20 mouse cellular contexts compared by ENCODE assay signal in the genomic region with DNA sequence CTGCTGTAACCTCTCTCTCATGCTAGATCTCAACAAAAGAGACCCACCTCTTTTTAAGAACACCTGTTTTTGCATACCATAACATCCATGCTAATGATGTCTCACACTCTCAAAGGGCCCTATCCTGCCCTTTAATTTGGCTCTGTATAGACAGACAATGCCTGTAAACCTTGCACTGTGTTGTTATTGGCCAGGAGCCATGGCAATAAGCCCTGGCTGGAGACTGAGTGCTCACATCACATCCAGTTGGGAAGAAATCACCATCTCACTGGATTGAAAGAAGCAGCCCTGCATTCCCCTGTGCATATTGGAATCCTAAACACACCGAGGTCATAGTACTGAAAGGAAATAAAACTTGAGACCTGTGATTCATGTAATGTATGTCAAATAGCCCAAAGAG.
A peak's percentile ranks its signal among the peaks of the same experiment; 100 is the strongest.
DNase-seq lines count a peak whose midpoint lies in the region; ATAC-seq and TF ChIP-seq lines count a peak whose summit lies in the region.
"Had no signal": no experiment of that assay in that cellular context is flagged by ENCODE, and none has a peak within 500 bp of the region (broad histone marks: within the 10 kb centered on the region; RNA-seq: fewer than 3 reads in every experiment).

No protein-coding gene starts in this region.

- ATAC-seq in heart, embryonic 16.5 days (replicated peaks; ENCODE audit: extremely low read depth, insufficient read depth, low FRiP score) = peak; percentile 52; the same call in 1 of the 2 replicates
- ATAC-seq in heart, embryonic 12.5 days (ENCODE audit: insufficient number of reproducible peaks, low FRiP score) = no peak
- no peak for ATAC-seq in kidney, postnatal 0 days (replicated peaks; ENCODE audit: low FRiP score, low read depth)
- ATAC-seq: CD4-positive, CD25-positive, alpha-beta regulatory T cell, adult 4 months; hindbrain, postnatal 0 days had no signal

- no peaks in the 10 kb centered on the region for H3K4me1 ChIP-seq in heart, embryonic 16.5 days (ENCODE audit: control insufficient read depth, insufficient read depth, low read length)
- no peaks in the 10 kb centered on the region for H3K4me1 ChIP-seq in heart, embryonic 12.5 days (replicated peaks)
- no peaks in the 10 kb centered on the region for H3K4me1 ChIP-seq in kidney, postnatal 0 days (replicated peaks; ENCODE audit: insufficient read depth, low read length)
- H3K4me1 ChIP-seq in forebrain, embryonic 10.5 days = peaks cover 17% of the 10 kb centered on the region
- H3K4me1 ChIP-seq: limb, embryonic 15.5 days had no signal

- H3K4me3 ChIP-seq in heart, embryonic 16.5 days (ENCODE audit: low read length) = no peak overlapping the region
- H3K4me3 ChIP-seq in heart, embryonic 12.5 days = no peak overlapping the region
- no peak overlapping the region for H3K4me3 ChIP-seq in kidney, postnatal 0 days (replicated peaks; ENCODE audit: low read depth, low read length)
- no peak overlapping the region for H3K4me3 ChIP-seq in forebrain, embryonic 10.5 days
- H3K4me3 ChIP-seq: erythroblast, embryonic 14.5 days; limb, embryonic 15.5 days; midbrain, embryonic 10.5 days; neural tube, embryonic 12.5 days had no signal

- H3K27me3 ChIP-seq in heart, embryonic 16.5 days (ENCODE audit: control insufficient read depth, insufficient read depth, low read length) = no peaks in the 10 kb centered on the region
- H3K27me3 ChIP-seq in heart, embryonic 12.5 days (replicated peaks) = no peaks in the 10 kb centered on the region
- no peaks in the 10 kb centered on the region for H3K27me3 ChIP-seq in kidney, postnatal 0 days (ENCODE audit: insufficient read depth, low read length)
- no peaks in the 10 kb centered on the region for H3K27me3 ChIP-seq in forebrain, embryonic 10.5 days (ENCODE audit: poor library complexity, severe bottlenecking)
- H3K27me3 ChIP-seq: limb, embryonic 15.5 days; neural tube, embryonic 12.5 days had no signal

- TF ChIP-seq CTCF in kidney, postnatal 0 days (IDR thresholded peaks at IDR 0.05; ENCODE audit: low read depth) = no peak

- DNase-seq in adrenal gland, adult 2 months = peak; percentile 7
- no peak for DNase-seq in adrenal gland, postnatal 25 days
- DNase-seq in kidney, postnatal 0 days (ENCODE audit: low spot score) = peak; percentile 24
- no peak for DNase-seq in kidney, postnatal 14 days
- DNase-seq in fibroblast of lung, adult 2 months (ENCODE audit: low read depth) = peak; percentile 16
- no peak for DNase-seq in forebrain, embryonic 10.5 days (ENCODE audit: extremely low spot score, low spot score)
- DNase-seq: cerebellum, adult 9-11 months; heart, postnatal 36 days; layer of hippocampus, adult 9-11 months; lung, adult 2 months; lung, postnatal 4 days; right cerebral cortex, postnatal 14 days had no signal

- H3K36me3 ChIP-seq in heart, embryonic 16.5 days (ENCODE audit: control insufficient read depth, insufficient read depth) = no peaks in the 10 kb centered on the region
- no peaks in the 10 kb centered on the region for H3K36me3 ChIP-seq in heart, embryonic 12.5 days
- no peaks in the 10 kb centered on the region for H3K36me3 ChIP-seq in kidney, postnatal 0 days (ENCODE audit: insufficient read depth, low read length)
- no peaks in the 10 kb centered on the region for H3K36me3 ChIP-seq in forebrain, embryonic 10.5 days (replicated peaks)
- H3K36me3 ChIP-seq: limb, embryonic 15.5 days; midbrain, embryonic 10.5 days; neural tube, embryonic 12.5 days had no signal

- no peak overlapping the region for H3K4me2 ChIP-seq in heart, embryonic 16.5 days (ENCODE audit: low read depth, low read length)
- no peak overlapping the region for H3K4me2 ChIP-seq in heart, embryonic 12.5 days
- H3K4me2 ChIP-seq in kidney, postnatal 0 days (ENCODE audit: low read length) = no peak overlapping the region
- H3K4me2 ChIP-seq: limb, embryonic 15.5 days; neural tube, embryonic 12.5 days had no signal

- H3K9ac ChIP-seq in heart, embryonic 16.5 days (ENCODE audit: low read length) = no peak overlapping the region
- no peak overlapping the region for H3K9ac ChIP-seq in heart, embryonic 12.5 days
- H3K9ac ChIP-seq in kidney, postnatal 0 days (ENCODE audit: low read depth, low read length) = no peak overlapping the region
- H3K9ac ChIP-seq: limb, embryonic 15.5 days; neural tube, embryonic 12.5 days had no signal

- no peak overlapping the region for H3K27ac ChIP-seq in heart, embryonic 16.5 days (ENCODE audit: low read length)
- no peak overlapping the region for H3K27ac ChIP-seq in heart, embryonic 12.5 days (ENCODE audit: poor library complexity, severe bottlenecking)
- H3K27ac ChIP-seq in kidney, postnatal 0 days = no peak overlapping the region
- no peak overlapping the region for H3K27ac ChIP-seq in forebrain, embryonic 10.5 days
- H3K27ac ChIP-seq: hindbrain, postnatal 0 days; limb, embryonic 15.5 days; midbrain, embryonic 10.5 days; neural tube, embryonic 12.5 days had no signal

- 48% methylated on average over 1 of the region's 1 CpGs for WGBS in heart, embryonic 16.5 days
- 52% methylated on average over 1 of the region's 1 CpGs for WGBS in heart, embryonic 12.5 days
- 35% methylated on average over 1 of the region's 1 CpGs for WGBS in kidney, postnatal 0 days
- 98% methylated on average over 1 of the region's 1 CpGs for WGBS in forebrain, embryonic 10.5 days

- no peaks in the 10 kb centered on the region for H3K9me3 ChIP-seq in heart, embryonic 16.5 days (replicated peaks; ENCODE audit: control insufficient read depth, low read length)
- no peaks in the 10 kb centered on the region for H3K9me3 ChIP-seq in heart, embryonic 12.5 days (replicated peaks)
- H3K9me3 ChIP-seq in kidney, postnatal 0 days (replicated peaks; ENCODE audit: low read length) = no peaks in the 10 kb centered on the region
- H3K9me3 ChIP-seq in forebrain, embryonic 10.5 days = no peaks in the 10 kb centered on the region
- H3K9me3 ChIP-seq: limb, embryonic 15.5 days; midbrain, embryonic 10.5 days; neural tube, embryonic 12.5 days had no signal

Comparison
In these comparisons a context has a peak if more than half of its experiments do, and no peak if none do; other contexts are left out.
1. DNase-seq: peak in adrenal gland, adult 2 months (single experiment), kidney, postnatal 0 days (single experiment) and fibroblast of lung, adult 2 months (single experiment); none in adrenal gland, postnatal 25 days (single experiment), kidney, postnatal 14 days (single experiment) and forebrain, embryonic 10.5 days (single experiment).